Comparison of ENCODE assay signal across 20 mouse cellular contexts in the genomic region with DNA sequence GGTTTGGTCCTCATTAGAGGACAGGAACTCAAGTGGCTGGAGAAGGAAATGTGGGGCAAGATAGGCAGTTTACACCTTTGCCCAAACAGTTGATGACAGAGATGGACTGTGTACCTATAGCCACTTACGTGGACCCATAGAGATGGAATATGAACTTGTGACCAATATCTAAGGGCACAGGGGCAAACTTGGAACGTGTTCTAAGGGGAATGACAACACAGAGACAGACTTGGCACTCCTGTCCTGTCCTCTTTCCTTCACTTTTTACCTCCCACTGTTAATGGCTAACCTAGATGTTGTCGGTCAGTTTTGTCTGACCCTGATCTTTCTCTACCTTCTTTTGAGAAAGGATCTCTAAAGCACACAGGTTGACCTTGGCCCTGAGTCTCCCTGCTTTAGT.
"Had no signal": no experiment of that assay in that cellular context is flagged by ENCODE, and none has a peak within 500 bp of the region (broad histone marks: within the 10 kb centered on the region; RNA-seq: fewer than 3 reads in every experiment).

No protein-coding gene starts in this region.

- H3K4me2 ChIP-seq: hindbrain, embryonic 15.5 days; limb, embryonic 12.5 days; limb, embryonic 15.5 days; lung, embryonic 15.5 days; midbrain, embryonic 13.5 days had no signal

- DNase-seq: left cerebral cortex, postnatal 4 days; lung, adult 18-20 months; lung, postnatal 10 days; lung, postnatal 36 days; right cerebral cortex, adult 18-20 months; right cerebral cortex, postnatal 14 days; right cerebral cortex, postnatal 4 days; thymus, adult 2 months; thymus, postnatal 14 days; thymus, postnatal 4 days had no signal

- H3K27ac ChIP-seq: hindbrain, embryonic 15.5 days; limb, embryonic 12.5 days; limb, embryonic 15.5 days; liver, embryonic 14.5 days; lung, embryonic 15.5 days; midbrain, embryonic 10.5 days; midbrain, embryonic 13.5 days; stomach, postnatal 0 days had no signal

- H3K27me3 ChIP-seq: hindbrain, embryonic 15.5 days; limb, embryonic 12.5 days; limb, embryonic 15.5 days; lung, embryonic 15.5 days; megakaryocyte, embryonic 14.5 days; midbrain, embryonic 13.5 days had no signal

- H3K4me1 ChIP-seq: hindbrain, embryonic 15.5 days; limb, embryonic 12.5 days; limb, embryonic 15.5 days; lung, embryonic 15.5 days; midbrain, embryonic 10.5 days; midbrain, embryonic 13.5 days had no signal

- H3K9me3 ChIP-seq: hindbrain, embryonic 15.5 days; limb, embryonic 12.5 days; limb, embryonic 15.5 days; lung, embryonic 15.5 days; megakaryocyte, embryonic 14.5 days; midbrain, embryonic 10.5 days; midbrain, embryonic 13.5 days had no signal

- H3K36me3 ChIP-seq: hindbrain, embryonic 15.5 days; limb, embryonic 12.5 days; limb, embryonic 15.5 days; lung, embryonic 15.5 days; midbrain, embryonic 10.5 days; midbrain, embryonic 13.5 days had no signal

- H3K4me3 ChIP-seq: hindbrain, embryonic 15.5 days; limb, embryonic 12.5 days; limb, embryonic 15.5 days; lung, embryonic 15.5 days; megakaryocyte, embryonic 14.5 days; midbrain, embryonic 10.5 days; midbrain, embryonic 13.5 days had no signal

- ATAC-seq: midbrain, embryonic 13.5 days; midbrain, embryonic 16.5 days had no signal

- H3K9ac ChIP-seq: hindbrain, embryonic 15.5 days; limb, embryonic 12.5 days; limb, embryonic 15.5 days; liver, embryonic 14.5 days; lung, embryonic 15.5 days; midbrain, embryonic 13.5 days had no signal
